Mouse (Mus musculus) forebrain, postnatal 0 days (tissue): ENCODE data around the gene Ifnl3. TPM values are rescaled to one million over a fixed set of nuclear protein-coding genes. Genes with fewer than 3 reads are reported as not detected.
"Not testable (repeated sequence)": the region's sequence is repeated elsewhere in the genome, so short reads cannot be mapped to it uniquely, and the experiment has no call there.

Source experiments
- ATAC-seq: fragments of 200-750 bp; cut with Nextera tagmentation; 2 replicates; pipeline ENCODE4 v1.8.0; 2017; ENCODE audit warnings: mild to moderate bottlenecking, moderate library complexity
- DNase-seq: peaks from one replicate; pipeline ENCODE4 v3.0.0-alpha.2; 2015
- H3K27ac ChIP-seq: fragments of 300-500 bp; sonication (generic); 2 replicates; pipeline ENCODE4 v1.5.1; 2014; ENCODE audit warnings: low read depth, mild to moderate bottlenecking, antibody characterized with exemption, low read length, moderate library complexity, mixed read lengths
- H3K27me3 ChIP-seq: fragments of 300-500 bp; sonication (generic); 2 replicates; pipeline ENCODE4 v1.6.1; 2014; ENCODE audit warnings: mild to moderate bottlenecking, low read length, mixed read lengths; ENCODE audit not compliant: insufficient read depth
- H3K36me3 ChIP-seq: fragments of 300-500 bp; sonication (generic); 2 replicates; pipeline ENCODE4 v1.6.1; 2014; ENCODE audit warnings: mild to moderate bottlenecking, moderate library complexity; ENCODE audit not compliant: insufficient read depth
- H3K4me1 ChIP-seq: fragments of 300-500 bp; sonication (generic); 2 replicates; pipeline ENCODE4 v1.6.1; 2014; ENCODE audit warnings: antibody characterized with exemption; ENCODE audit not compliant: insufficient read depth
- H3K4me2 ChIP-seq: fragments of 300-500 bp; sonication (generic); 2 replicates; pipeline ENCODE4 v1.6.1; 2014; ENCODE audit warnings: low read depth, mild to moderate bottlenecking, moderate library complexity
- H3K4me3 ChIP-seq: fragments of 300-500 bp; sonication (generic); 2 replicates; pipeline ENCODE4 v1.5.1; 2014; ENCODE audit warnings: low read depth, low read length, mixed read lengths
- H3K9ac ChIP-seq: fragments of 300-500 bp; sonication (generic); 2 replicates; pipeline ENCODE4 v1.6.1; 2014; ENCODE audit warnings: mild to moderate bottlenecking
- H3K9me3 ChIP-seq: fragments of 300-500 bp; sonication (generic); 2 replicates; pipeline ENCODE4 v1.6.1; 2016; ENCODE audit warnings: low read length
- CTCF ChIP-seq: sonication (generic); IDR thresholded peaks from 2 replicates; pipeline ENCODE4 v1.5.1; 2016; ENCODE audit warnings: antibody characterized with exemption, control low read depth, low read depth
- WGBS: fragments of 180-500 bp; shearing (Covaris S2); extraction: QIAGEN DNeasy Blood & Tissue Kit; methylation state at CpG from one replicate; pipeline ENCODE4 v1.1.7; 2014; 5-methylcytosine and 5-hydroxymethylcytosine counted together
- polyA plus RNA-seq: library from polyadenylated mRNA; unstranded; fragments of >200 nt; fragmentation: Nextera tagmentation; extraction: Ambion mirVana; gene quantifications from 2 replicates; pipeline ENCODE4 v1.2.1, GENCODE M21; 2015
- total RNA-seq: library from RNA; depleted of rRNA; stranded (reverse); fragments of >200 nt; gene quantifications from 2 replicates; pipeline ENCODE4 v1.2.3, GENCODE M21; 2014

Ifnl3 gene
- total and polyA plus RNA-seq, 2 experiments from 2014 or later, result not detected

GRCm38 (mm10) chr7:28527922-28528719 is 5.5 kb downstream of the Ifnl3 start:
- Histone ChIP-seq H3K9ac (no peak overlapping the region), H3K36me3 (no peaks in the 10 kb centered on the region), H3K9me3 (no peaks in the 10 kb centered on the region), H3K27me3 (no peaks in the 10 kb centered on the region), H3K4me1 (no peaks in the 10 kb centered on the region), H3K27ac (no peak overlapping the region), H3K4me2 (no peak overlapping the region), H3K4me3 (no peak overlapping the region)
- 8% methylated on average over 19 of the region's 19 CpGs for WGBS
- DNase-seq (peak; percentile 38), ATAC-seq (no peak; the same call in 1 of the 2 replicates)
- peak; percentile 67 for TF ChIP-seq CTCF

- ATAC-seq (no peak), DNase-seq (no peak)
- Histone ChIP-seq H3K4me1 (no peaks in the 10 kb centered on the region), H3K27me3 (no peaks in the 10 kb centered on the region), H3K4me3 (no peak overlapping the region), H3K27ac (no peak overlapping the region), H3K36me3 (no peaks in the 10 kb centered on the region), H3K4me2 (no peak overlapping the region), H3K9me3 (no peaks in the 10 kb centered on the region), H3K9ac (no peak overlapping the region)
- WGBS, result 81% methylated on average over 8 of the region's 8 CpGs
- TF ChIP-seq CTCF, result no peak
Measured at GRCm38 (mm10) chr7:28532005-28532404, 9.4 kb downstream of the Ifnl3 start.

- not testable (repeated sequence) for H3K4me3 ChIP-seq, H3K27me3 ChIP-seq, H3K4me1 ChIP-seq, H3K9ac ChIP-seq, DNase-seq, H3K36me3 ChIP-seq, ATAC-seq, H3K4me2 ChIP-seq, H3K9me3 ChIP-seq, H3K27ac ChIP-seq
- WGBS, result 96% methylated on average over 6 of the region's 6 CpGs
Measured at GRCm38 (mm10) chr7:28538886-28539285, 16.2 kb downstream of the Ifnl3 start.

- peaks cover 12% of the 10 kb centered on the region for H3K27me3 ChIP-seq
- no peak for TF ChIP-seq CTCF
- no peak within 1 kb of the TSS for H3K27ac ChIP-seq
- H3K4me2 ChIP-seq, result no peak within 1 kb of the TSS
- no peaks in the 10 kb centered on the region for H3K4me1 ChIP-seq
- no peak for ATAC-seq
- no peak within 1 kb of the TSS for H3K9ac ChIP-seq
- no peaks in the 10 kb centered on the region for H3K9me3 ChIP-seq
- WGBS, result 82% methylated on average over 4 of the region's 4 CpGs
- no peak for DNase-seq
- no peak within 1 kb of the TSS for H3K4me3 ChIP-seq
- no peaks in the 10 kb centered on the region for H3K36me3 ChIP-seq
Measured at GRCm38 (mm10) chr7:28540526-28540925, 17.9 kb downstream of the Ifnl3 start, which contains the start of gene Sycn. Gene Sycn (plus strand): TSS chr7:28540885.

GRCm38 (mm10) chr7:28544051-28544601 is 21.5 kb downstream of the Ifnl3 start:
- 9% methylated on average over 22 of the region's 27 CpGs for WGBS
- no peak for DNase-seq
- TF ChIP-seq CTCF, result no peak
- peaks cover 30% of the 10 kb centered on the region for H3K27me3 ChIP-seq
- no peak overlapping the region for H3K9ac ChIP-seq
- no peak overlapping the region for H3K27ac ChIP-seq
- no peak overlapping the region for H3K4me3 ChIP-seq
- H3K9me3 ChIP-seq, result no peaks in the 10 kb centered on the region
- no peak for ATAC-seq
- no peaks in the 10 kb centered on the region for H3K36me3 ChIP-seq
- peak overlapping the region; percentile 19; the same call in 1 of the 2 replicates for H3K4me2 ChIP-seq
- 0 out of 2 replicates have a peak, but pooled peaks cover 4% of the 10 kb centered on the region for H3K4me1 ChIP-seq

GRCm38 (mm10) chr7:28545048-28545890 is 22.6 kb downstream of the Ifnl3 start:
- ATAC-seq, result peak; percentile 25

More at GRCm38 (mm10) chr7:28545048-28545890, 22.6 kb downstream of the Ifnl3 start:
- DNase-seq, result no peak
- Histone ChIP-seq H3K4me3 (no peak overlapping the region), H3K9ac (no peak overlapping the region), H3K4me2 (no peak overlapping the region), H3K4me1 (0 out of 2 replicates have a peak, but pooled peaks cover 4% of the 10 kb centered on the region), H3K27ac (no peak overlapping the region), H3K27me3 (peaks cover 30% of the 10 kb centered on the region), H3K36me3 (no peaks in the 10 kb centered on the region), H3K9me3 (no peaks in the 10 kb centered on the region)
- TF ChIP-seq CTCF, result no peak
- WGBS, result 31% methylated on average over 14 of the region's 14 CpGs
